In genomic region chr5:131794411-131795133, GRCm38 (mm10) we compare ENCODE assay signal across 8 mouse cellular contexts.
DNase-seq lines count a peak whose midpoint lies in the region; ATAC-seq and TF ChIP-seq lines count a peak whose summit lies in the region.

No protein-coding gene starts in this region.

- peaks cover 3% of the 10 kb centered on the region; the same call in 1 of the 2 replicates for H3K4me1 ChIP-seq in hindbrain, embryonic 11.5 days (replicated peaks; ENCODE audit: control insufficient read depth, insufficient read depth, low read length)

- H3K4me2 ChIP-seq in hindbrain, embryonic 11.5 days (replicated peaks; ENCODE audit: low read depth, low read length): peak overlapping the region; percentile 11; the same call in 1 of the 2 replicates

- no peaks in the 10 kb centered on the region for H3K36me3 ChIP-seq in hindbrain, embryonic 11.5 days (ENCODE audit: control insufficient read depth, insufficient read depth, low read length)

- whole genome bisulfite sequencing in hindbrain, embryonic 11.5 days: 28% methylated on average over 18 of the region's 18 CpGs

- H3K4me3 ChIP-seq in hindbrain, embryonic 11.5 days (ENCODE audit: low read depth, low read length): no peak overlapping the region

- H3K27me3 ChIP-seq in hindbrain, embryonic 11.5 days (ENCODE audit: control insufficient read depth, insufficient read depth, low read length): no peaks in the 10 kb centered on the region

- peak; percentile 98 for DNase-seq in brain, embryonic 14.5 days (ENCODE audit: low read depth)
- DNase-seq in cerebellum, postnatal 10 days: peak; percentile 87 to 95
- peak; percentile 49 for DNase-seq in hindbrain, embryonic 11.5 days (ENCODE audit: low spot score)
- peak; percentile 67 for DNase-seq in right cerebral cortex, postnatal 4 days
- DNase-seq in yolk sac, embryonic 10.5 days (ENCODE audit: low spot score): no peak
- DNase-seq in adrenal gland, postnatal 14 days: no peak
- DNase-seq in heart, adult 8-10 months (ENCODE audit: low spot score): no peak

- H3K9me3 ChIP-seq in hindbrain, embryonic 11.5 days (ENCODE audit: control insufficient read depth, low read length): no peaks in the 10 kb centered on the region

- TF ChIP-seq CTCF in brain, embryonic 14.5 days (IDR thresholded peaks at IDR 0.05; ENCODE audit: borderline replicate concordance, extremely low read depth, insufficient read depth, insufficient read length): peak; percentile 52; the same call in 1 of the 2 replicates

- ATAC-seq in hindbrain, embryonic 11.5 days (ENCODE audit: low FRiP score): peak; percentile 73
- peak; percentile 70 for ATAC-seq in megakaryocyte progenitor cell, adult 5-6 weeks (replicated peaks; ENCODE audit: poor library complexity)

- TF ChIP-seq POLR2A in brain, embryonic 14.5 days (IDR thresholded peaks at IDR 0.05; ENCODE audit: borderline replicate concordance, extremely low read depth, insufficient read depth, insufficient read length, poor library complexity, severe bottlenecking): no peak

- peak overlapping the region; percentile 60 for H3K27ac ChIP-seq in hindbrain, embryonic 11.5 days (ENCODE audit: low read depth, low read length)

- no peak overlapping the region for H3K9ac ChIP-seq in hindbrain, embryonic 11.5 days (ENCODE audit: low read depth, low read length)

Comparison
In these comparisons a context has a peak if more than half of its experiments do, and no peak if none do; other contexts are left out.
1. DNase-seq: peak in brain, embryonic 14.5 days (single experiment), cerebellum, postnatal 10 days (2 of 2), hindbrain, embryonic 11.5 days (single experiment) and right cerebral cortex, postnatal 4 days (single experiment); none in yolk sac, embryonic 10.5 days (single experiment), adrenal gland, postnatal 14 days (single experiment) and heart, adult 8-10 months (single experiment).